Mouse (Mus musculus) CH12.LX (cell line): ENCODE measurements at regions not wholly inside any gene's neighbourhood (a gene's known extent, or its start where the extent isn't known, plus 50 kb on each side); places are given as distances from the start of the nearest gene placed in this dataset.

Experiments
- DNase-seq: peaks from one replicate; pipeline ENCODE4 v3.0.0-alpha.2; 2013; ENCODE audit errors: extremely low read depth
- H3K27ac ChIP-seq: 2 replicates; pipeline ENCODE4 v1.5.1; 2012; ENCODE audit warnings: low read depth, mild to moderate bottlenecking, control low read depth, moderate library complexity; ENCODE audit not compliant: insufficient read depth
- H3K27me3 ChIP-seq: replicated peaks from 2 replicates; pipeline ENCODE3; 2012; ENCODE audit warnings: inconsistent platforms
- H3K36me3 ChIP-seq, 2 experiments: replicated peaks in 1 of 2; 2 replicates each; pipeline versions ENCODE3 to v1.6.1; 2012; ENCODE audit warnings: inconsistent platforms in 1 of 2, low read length in 1 of 2, mild to moderate bottlenecking in 1 of 2, mixed read lengths in 1 of 2, moderate library complexity in 1 of 2; ENCODE audit not compliant: control insufficient read depth in 1 of 2, insufficient read depth in 1 of 2
- H3K4me1 ChIP-seq, 2 experiments: 2 replicates each; pipeline ENCODE4 v1.6.1; 2012; ENCODE audit warnings: inconsistent platforms in 1 of 2, moderate library complexity in 1 of 2; ENCODE audit not compliant: insufficient read depth in 2 of 2, control insufficient read depth in 1 of 2
- H3K4me2 ChIP-seq: 2 replicates; pipeline ENCODE4 v1.6.1; 2012; ENCODE audit warnings: low read depth, mild to moderate bottlenecking, control low read depth; ENCODE audit not compliant: poor library complexity, insufficient read depth, severe bottlenecking
- H3K4me3 ChIP-seq, 3 experiments: fragments of 150-350 bp in 1 of 3; sonication (generic) in 1 of 3; replicated peaks in 1 of 3; 2 replicates each; pipeline versions ENCODE3 to v1.5.1; 2011 to 2012; ENCODE audit warnings: low read depth in 2 of 3, low read length in 2 of 3, mild to moderate bottlenecking in 2 of 3, moderate library complexity in 2 of 3, control low read depth in 1 of 3, improper control_type of control experiment in 1 of 3, inconsistent platforms in 1 of 3, mixed read lengths in 1 of 3; ENCODE audit not compliant: poor library complexity in 1 of 3
- H3K79me2 ChIP-seq: replicated peaks from 2 replicates; pipeline ENCODE4 v1.6.1; 2012; ENCODE audit warnings: mild to moderate bottlenecking, moderate library complexity; ENCODE audit not compliant: control insufficient read depth, poor library complexity, insufficient read depth, severe bottlenecking; ENCODE audit errors: extremely low read depth
- H3K9ac ChIP-seq: 2 replicates; pipeline ENCODE4 v1.6.1; 2012; ENCODE audit warnings: low read depth, mild to moderate bottlenecking, control low read depth, moderate library complexity; ENCODE audit not compliant: insufficient read depth
- H3K9me3 ChIP-seq: replicated peaks from 2 replicates; pipeline ENCODE3; 2012; ENCODE audit warnings: low read length, inconsistent platforms, mixed read lengths
- BHLHE40 ChIP-seq: IDR thresholded peaks from 2 replicates; pipeline ENCODE4 v1.6.1; 2011; ENCODE audit warnings: mild to moderate bottlenecking, low read depth, low read length, improper control_type of control experiment
- ETS1 ChIP-seq: conservative IDR thresholded peaks from 2 replicates; pipeline ENCODE4 v1.6.1; 2012; ENCODE audit warnings: low read depth, mild to moderate bottlenecking, inconsistent platforms, low read length, improper control_type of control experiment, moderate library complexity
- HCFC1 ChIP-seq: IDR thresholded peaks from 2 replicates; pipeline ENCODE4 v1.6.1; 2012; ENCODE audit warnings: low read depth, mild to moderate bottlenecking, inconsistent platforms, low read length, improper control_type of control experiment
- IRF4 ChIP-seq: IDR thresholded peaks from 2 replicates; pipeline ENCODE4 v1.6.1; 2014; ENCODE audit warnings: low read depth, mild to moderate bottlenecking, inconsistent platforms, low read length, improper control_type of control experiment
- JUN ChIP-seq: IDR thresholded peaks from 2 replicates; pipeline ENCODE4 v1.6.1; 2011; ENCODE audit warnings: low read depth, mild to moderate bottlenecking, low read length, improper control_type of control experiment, moderate library complexity; ENCODE audit not compliant: insufficient read depth
- JUND ChIP-seq: conservative IDR thresholded peaks from 2 replicates; pipeline ENCODE4 v1.6.1; 2011; ENCODE audit warnings: low read depth, low read length, improper control_type of control experiment
- KAT2A ChIP-seq: IDR thresholded peaks from 2 replicates; pipeline ENCODE4 v1.6.1; 2012; ENCODE audit warnings: low read length, improper control_type of control experiment, inconsistent platforms; ENCODE audit not compliant: insufficient replicate concordance
- MAFK ChIP-seq: IDR thresholded peaks from 2 replicates; pipeline ENCODE4 v1.6.1; 2011; ENCODE audit warnings: low read length, improper control_type of control experiment; ENCODE audit not compliant: insufficient replicate concordance
- MAZ ChIP-seq: IDR thresholded peaks from 2 replicates; pipeline ENCODE4 v1.6.1; 2012; ENCODE audit warnings: low read depth, mild to moderate bottlenecking, inconsistent platforms, low read length, improper control_type of control experiment, moderate library complexity
- MEF2A ChIP-seq: IDR thresholded peaks from 2 replicates; pipeline ENCODE4 v1.6.1; 2014; ENCODE audit warnings: low read depth, mild to moderate bottlenecking, inconsistent platforms, low read length, improper control_type of control experiment, borderline replicate concordance
- MXI1 ChIP-seq: IDR thresholded peaks from 2 replicates; pipeline ENCODE4 v1.6.1; 2011; ENCODE audit warnings: mild to moderate bottlenecking, low read depth, low read length, improper control_type of control experiment
- MYC ChIP-seq: IDR thresholded peaks from 2 replicates; pipeline ENCODE4 v1.6.1; 2011; ENCODE audit warnings: low read depth, mild to moderate bottlenecking, improper control_type of control experiment, low read length
- NELFE ChIP-seq: IDR thresholded peaks from 2 replicates; pipeline ENCODE4 v1.6.1; 2011; ENCODE audit warnings: low read depth, low read length, improper control_type of control experiment
- NRF1 ChIP-seq: IDR thresholded peaks from 2 replicates; pipeline ENCODE4 v1.6.1; 2014; ENCODE audit warnings: low read depth, mild to moderate bottlenecking, inconsistent platforms, low read length, improper control_type of control experiment, moderate library complexity
- POLR2A ChIP-seq: IDR thresholded peaks from 2 replicates; pipeline ENCODE4 v1.6.1; 2011; ENCODE audit warnings: low read depth, mild to moderate bottlenecking, improper control_type of control experiment, low read length
- POLR2AphosphoS2 ChIP-seq: IDR thresholded peaks from 2 replicates; pipeline ENCODE4 v1.6.1; 2011; ENCODE audit warnings: low read depth, low read length, improper control_type of control experiment
- RCOR1 ChIP-seq: conservative IDR thresholded peaks from 2 replicates; pipeline ENCODE4 v1.6.1; 2012; ENCODE audit warnings: low read depth, mild to moderate bottlenecking, inconsistent platforms, low read length, improper control_type of control experiment
- SIN3A ChIP-seq: IDR thresholded peaks from 2 replicates; pipeline ENCODE4 v1.6.1; 2012; ENCODE audit warnings: low read length, improper control_type of control experiment, inconsistent platforms
- SMC3 ChIP-seq: IDR thresholded peaks from 2 replicates; pipeline ENCODE4 v1.6.1; 2011; ENCODE audit warnings: low read depth, low read length, improper control_type of control experiment
- TBP ChIP-seq: conservative IDR thresholded peaks from 2 replicates; pipeline ENCODE4 v1.6.1; 2011; ENCODE audit warnings: low read depth, low read length, improper control_type of control experiment
- UBTF ChIP-seq: IDR thresholded peaks from 2 replicates; pipeline ENCODE4 v1.6.1; 2012; ENCODE audit warnings: low read depth, mild to moderate bottlenecking, inconsistent platforms, low read length, improper control_type of control experiment, moderate library complexity
- USF2 ChIP-seq: conservative IDR thresholded peaks from 2 replicates; pipeline ENCODE4 v1.6.1; 2011; ENCODE audit warnings: low read depth, low read length, improper control_type of control experiment
- ZKSCAN1 ChIP-seq: IDR thresholded peaks from 2 replicates; pipeline ENCODE4 v1.6.1; 2012; ENCODE audit warnings: low read depth, inconsistent platforms, low read length, improper control_type of control experiment, borderline replicate concordance
- dilution Hi-C: fragments of 300-500 bp; cut with MboI; formaldehyde crosslinking; loops from 2 replicates; pipeline ENCODE4 v1.14.3; 2020; ENCODE audit warnings: low sequenced_read_pairs; ENCODE audit not compliant: extremely low pct_unique_long_range_greater_than_20kb, extremely low pct_ligation_motif_present
- in situ Hi-C: fragments of 300-500 bp; cut with MboI; formaldehyde crosslinking; loops from 3 replicates; pipeline ENCODE4 v1.14.3; 2019; ENCODE audit warnings: low sequenced_read_pairs, low pct_ligation_motif_present, low pct_unique_long_range_greater_than_20kb, mixed read lengths

- H3K9me3 ChIP-seq = peaks cover 63% of the 10 kb centered on the region
- DNase-seq = no peak
- no peak overlapping the region for H3K4me3 ChIP-seq
- in situ Hi-C loops (no loop called here), dilution Hi-C loops (no loop called here)
- no peak overlapping the region for H3K9ac ChIP-seq
- H3K36me3 ChIP-seq = no peaks in the 10 kb centered on the region
- H3K79me2 ChIP-seq = no peaks in the 10 kb centered on the region
- H3K27ac ChIP-seq = no peak overlapping the region
- TF ChIP-seq UBTF = no peak
- no peak for TF ChIP-seq JUN
- no peak for TF ChIP-seq RCOR1
- TF ChIP-seq MXI1 = no peak
- no peak for TF ChIP-seq POLR2AphosphoS2
- no peak for TF ChIP-seq JUND
- no peak for TF ChIP-seq ETS1
- TF ChIP-seq, all 38 proteins: peak for 0
- no peak overlapping the region for H3K4me2 ChIP-seq
- no peaks in the 10 kb centered on the region for H3K4me1 ChIP-seq
- no peaks in the 10 kb centered on the region for H3K27me3 ChIP-seq
Measured at GRCm38 (mm10) chr4:98206245-98206970, 176.7 kb downstream of the Tm2d1 start.

- in situ Hi-C loops = no loop called here
- peaks cover 43% of the 10 kb centered on the region for H3K9me3 ChIP-seq
- no peak overlapping the region for H3K9ac ChIP-seq
- H3K4me2 ChIP-seq = no peak overlapping the region
- TF ChIP-seq MEF2A (no peak), KAT2A (no peak), MYC (no peak), USF2 (no peak), POLR2A (no peak), MXI1 (no peak), MAFK (no peak), IRF4 (no peak), HCFC1 (no peak), NRF1 (no peak), ZKSCAN1 (no peak), SMC3 (no peak), MAZ (no peak), JUN (no peak), TBP (no peak), BHLHE40 (no peak), SIN3A (no peak), NELFE (no peak)
- H3K36me3 ChIP-seq = no peaks in the 10 kb centered on the region
- no peaks in the 10 kb centered on the region for H3K27me3 ChIP-seq
- DNase-seq = no peak
- no peak overlapping the region for H3K4me3 ChIP-seq
- no peaks in the 10 kb centered on the region for H3K79me2 ChIP-seq
- no peaks in the 10 kb centered on the region for H3K4me1 ChIP-seq
- dilution Hi-C loops = no loop called here
- H3K27ac ChIP-seq = no peak overlapping the region
Measured at GRCm38 (mm10) chr4:98203129-98203528, 180.0 kb downstream of the Tm2d1 start.
